Mouse (Mus musculus) CH12.LX (cell line): ENCODE measurements around the gene Diras2. TPM values are rescaled to one million over a fixed set of nuclear protein-coding genes. Genes with fewer than 3 reads are reported as not detected.

ENCODE experiments used
- DNase-seq: peaks from one replicate; pipeline ENCODE4 v3.0.0-alpha.2; 2013; ENCODE audit errors: extremely low read depth
- H3K27ac ChIP-seq: 2 replicates; pipeline ENCODE4 v1.5.1; 2012; ENCODE audit warnings: low read depth, mild to moderate bottlenecking, control low read depth, moderate library complexity; ENCODE audit not compliant: insufficient read depth
- H3K27me3 ChIP-seq: replicated peaks from 2 replicates; pipeline ENCODE3; 2012; ENCODE audit warnings: inconsistent platforms
- H3K36me3 ChIP-seq, 2 experiments: replicated peaks in 1 of 2; 2 replicates each; pipeline versions ENCODE3 to v1.6.1; 2012; ENCODE audit warnings: inconsistent platforms in 1 of 2, low read length in 1 of 2, mild to moderate bottlenecking in 1 of 2, mixed read lengths in 1 of 2, moderate library complexity in 1 of 2; ENCODE audit not compliant: control insufficient read depth in 1 of 2, insufficient read depth in 1 of 2
- H3K4me1 ChIP-seq, 2 experiments: 2 replicates each; pipeline ENCODE4 v1.6.1; 2012; ENCODE audit warnings: inconsistent platforms in 1 of 2, moderate library complexity in 1 of 2; ENCODE audit not compliant: insufficient read depth in 2 of 2, control insufficient read depth in 1 of 2
- H3K4me2 ChIP-seq: 2 replicates; pipeline ENCODE4 v1.6.1; 2012; ENCODE audit warnings: low read depth, mild to moderate bottlenecking, control low read depth; ENCODE audit not compliant: poor library complexity, insufficient read depth, severe bottlenecking
- H3K4me3 ChIP-seq, 3 experiments: fragments of 150-350 bp in 1 of 3; sonication (generic) in 1 of 3; replicated peaks in 1 of 3; 2 replicates each; pipeline versions ENCODE3 to v1.5.1; 2011 to 2012; ENCODE audit warnings: low read depth in 2 of 3, low read length in 2 of 3, mild to moderate bottlenecking in 2 of 3, moderate library complexity in 2 of 3, control low read depth in 1 of 3, improper control_type of control experiment in 1 of 3, inconsistent platforms in 1 of 3, mixed read lengths in 1 of 3; ENCODE audit not compliant: poor library complexity in 1 of 3
- H3K79me2 ChIP-seq: replicated peaks from 2 replicates; pipeline ENCODE4 v1.6.1; 2012; ENCODE audit warnings: mild to moderate bottlenecking, moderate library complexity; ENCODE audit not compliant: control insufficient read depth, poor library complexity, insufficient read depth, severe bottlenecking; ENCODE audit errors: extremely low read depth
- H3K9ac ChIP-seq: 2 replicates; pipeline ENCODE4 v1.6.1; 2012; ENCODE audit warnings: low read depth, mild to moderate bottlenecking, control low read depth, moderate library complexity; ENCODE audit not compliant: insufficient read depth
- H3K9me3 ChIP-seq: replicated peaks from 2 replicates; pipeline ENCODE3; 2012; ENCODE audit warnings: low read length, inconsistent platforms, mixed read lengths
- BHLHE40 ChIP-seq: IDR thresholded peaks from 2 replicates; pipeline ENCODE4 v1.6.1; 2011; ENCODE audit warnings: mild to moderate bottlenecking, low read depth, low read length, improper control_type of control experiment
- CHD2 ChIP-seq: IDR thresholded peaks from 2 replicates; pipeline ENCODE4 v1.6.1; 2011; ENCODE audit warnings: low read length, improper control_type of control experiment
- E2F4 ChIP-seq: IDR thresholded peaks from 2 replicates; pipeline ENCODE4 v1.6.1; 2011; ENCODE audit warnings: low read depth, low read length, improper control_type of control experiment; ENCODE audit not compliant: insufficient replicate concordance
- ELF1 ChIP-seq: IDR thresholded peaks from 2 replicates; pipeline ENCODE4 v1.6.1; 2014; ENCODE audit warnings: low read depth, mild to moderate bottlenecking, inconsistent platforms, low read length, improper control_type of control experiment
- EP300 ChIP-seq: IDR thresholded peaks from 2 replicates; pipeline ENCODE4 v1.6.1; 2011; ENCODE audit warnings: low read length, improper control_type of control experiment
- ETS1 ChIP-seq: conservative IDR thresholded peaks from 2 replicates; pipeline ENCODE4 v1.6.1; 2012; ENCODE audit warnings: low read depth, mild to moderate bottlenecking, inconsistent platforms, low read length, improper control_type of control experiment, moderate library complexity
- HCFC1 ChIP-seq: IDR thresholded peaks from 2 replicates; pipeline ENCODE4 v1.6.1; 2012; ENCODE audit warnings: low read depth, mild to moderate bottlenecking, inconsistent platforms, low read length, improper control_type of control experiment
- IRF4 ChIP-seq: IDR thresholded peaks from 2 replicates; pipeline ENCODE4 v1.6.1; 2014; ENCODE audit warnings: low read depth, mild to moderate bottlenecking, inconsistent platforms, low read length, improper control_type of control experiment
- JUND ChIP-seq: conservative IDR thresholded peaks from 2 replicates; pipeline ENCODE4 v1.6.1; 2011; ENCODE audit warnings: low read depth, low read length, improper control_type of control experiment
- KAT2A ChIP-seq: IDR thresholded peaks from 2 replicates; pipeline ENCODE4 v1.6.1; 2012; ENCODE audit warnings: low read length, improper control_type of control experiment, inconsistent platforms; ENCODE audit not compliant: insufficient replicate concordance
- MAFK ChIP-seq: IDR thresholded peaks from 2 replicates; pipeline ENCODE4 v1.6.1; 2011; ENCODE audit warnings: low read length, improper control_type of control experiment; ENCODE audit not compliant: insufficient replicate concordance
- MAZ ChIP-seq: IDR thresholded peaks from 2 replicates; pipeline ENCODE4 v1.6.1; 2012; ENCODE audit warnings: low read depth, mild to moderate bottlenecking, inconsistent platforms, low read length, improper control_type of control experiment, moderate library complexity
- MEF2A ChIP-seq: IDR thresholded peaks from 2 replicates; pipeline ENCODE4 v1.6.1; 2014; ENCODE audit warnings: low read depth, mild to moderate bottlenecking, inconsistent platforms, low read length, improper control_type of control experiment, borderline replicate concordance
- MXI1 ChIP-seq: IDR thresholded peaks from 2 replicates; pipeline ENCODE4 v1.6.1; 2011; ENCODE audit warnings: mild to moderate bottlenecking, low read depth, low read length, improper control_type of control experiment
- MYC ChIP-seq: IDR thresholded peaks from 2 replicates; pipeline ENCODE4 v1.6.1; 2011; ENCODE audit warnings: low read depth, mild to moderate bottlenecking, improper control_type of control experiment, low read length
- NELFE ChIP-seq: IDR thresholded peaks from 2 replicates; pipeline ENCODE4 v1.6.1; 2011; ENCODE audit warnings: low read depth, low read length, improper control_type of control experiment
- RCOR1 ChIP-seq: conservative IDR thresholded peaks from 2 replicates; pipeline ENCODE4 v1.6.1; 2012; ENCODE audit warnings: low read depth, mild to moderate bottlenecking, inconsistent platforms, low read length, improper control_type of control experiment
- SIN3A ChIP-seq: IDR thresholded peaks from 2 replicates; pipeline ENCODE4 v1.6.1; 2012; ENCODE audit warnings: low read length, improper control_type of control experiment, inconsistent platforms
- TCF12 ChIP-seq: IDR thresholded peaks from 2 replicates; pipeline ENCODE4 v1.6.1; 2014; ENCODE audit warnings: low read depth, mild to moderate bottlenecking, inconsistent platforms, low read length, improper control_type of control experiment
- USF1 ChIP-seq: IDR thresholded peaks from 2 replicates; pipeline ENCODE4 v1.6.1; 2014; ENCODE audit warnings: low read depth, mild to moderate bottlenecking, inconsistent platforms, low read length, improper control_type of control experiment
- ZKSCAN1 ChIP-seq: IDR thresholded peaks from 2 replicates; pipeline ENCODE4 v1.6.1; 2012; ENCODE audit warnings: low read depth, inconsistent platforms, low read length, improper control_type of control experiment, borderline replicate concordance
- dilution Hi-C: fragments of 300-500 bp; cut with MboI; formaldehyde crosslinking; loops from 2 replicates; pipeline ENCODE4 v1.14.3; 2020; ENCODE audit warnings: low sequenced_read_pairs; ENCODE audit not compliant: extremely low pct_unique_long_range_greater_than_20kb, extremely low pct_ligation_motif_present
- in situ Hi-C: fragments of 300-500 bp; cut with MboI; formaldehyde crosslinking; loops from 3 replicates; pipeline ENCODE4 v1.14.3; 2019; ENCODE audit warnings: low sequenced_read_pairs, low pct_ligation_motif_present, low pct_unique_long_range_greater_than_20kb, mixed read lengths
- polyA plus RNA-seq: library from polyadenylated mRNA; unstranded; fragments of >175 nt; gene quantifications from 2 replicates; pipeline ENCODE4 v1.2.1, GENCODE M21; 2012; ENCODE audit warnings: low read depth; ENCODE audit not compliant: insufficient read length
- total RNA-seq, 2 experiments: library from RNA; depleted of rRNA; stranded (reverse); fragments of 300-350 nt in 1 of 2; fragments of >200 nt in 1 of 2; gene quantifications; 2 replicates each; pipeline ENCODE4 v1.2.3; 2012 to 2014

Diras2 gene
- total and polyA plus RNA-seq, 3 experiments, result 2.8 to 8.5 (median 3.9) TPM

DNA sequence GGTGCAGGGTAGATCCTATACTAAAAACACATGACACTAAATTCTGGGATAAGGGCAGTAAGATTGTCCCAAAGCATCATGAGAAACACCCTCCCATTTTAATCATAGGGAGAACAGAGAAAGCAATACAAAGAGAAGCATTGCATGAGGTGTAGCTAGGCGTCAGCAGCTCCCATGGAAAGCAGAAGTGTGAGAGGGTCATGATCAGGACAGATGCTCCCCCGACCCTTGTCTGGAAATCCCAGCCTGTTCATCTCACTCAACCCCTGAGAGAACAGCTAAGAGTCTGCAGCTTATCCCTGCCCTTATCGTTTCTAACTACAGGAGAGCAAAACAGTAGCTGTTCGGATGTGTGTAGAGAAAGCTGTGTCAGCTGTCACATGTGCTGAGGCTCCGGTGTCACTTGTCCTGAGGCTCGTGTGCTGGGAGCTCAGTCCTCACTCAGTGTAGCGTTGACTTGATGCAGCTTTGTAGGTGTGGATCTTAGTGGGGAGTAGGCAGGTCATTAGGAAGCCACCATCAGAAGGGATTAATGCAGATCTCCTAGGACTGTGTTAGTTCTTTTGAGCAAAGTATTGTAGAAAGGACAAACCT lies 45.0 kb upstream of the Diras2 start:
- Histone ChIP-seq H3K4me1 (peaks cover 44 to 74% of the 10 kb centered on the region in 2 experiments), H3K36me3 (no peaks in the 10 kb centered on the region), H3K27me3 (no peaks in the 10 kb centered on the region), H3K79me2 (no peaks in the 10 kb centered on the region), H3K27ac (peak overlapping the region; percentile 20), H3K9me3 (peaks cover 7% of the 10 kb centered on the region), H3K4me3 (no peak overlapping the region), H3K4me2 (peak overlapping the region; percentile 9), H3K9ac (no peak overlapping the region)
- TF ChIP-seq JUND (no peak), KAT2A (no peak), MEF2A (peak; percentile 57), TCF12 (peak; percentile 51; the same call in 1 of the 2 replicates), ELF1 (0 out of 2 replicates have a peak, but pooled peaks have one; percentile 31), EP300 (peak; percentile 66), IRF4 (peak; percentile 56; the same call in 1 of the 2 replicates), E2F4 (no peak), CHD2 (0 out of 2 replicates have a peak, but pooled peaks have one; percentile 32), MXI1 (peak; percentile 77), MAFK (peak; percentile 56; the same call in 1 of the 2 replicates), MYC (0 out of 2 replicates have a peak, but pooled peaks have one; percentile 47), RCOR1 (0 out of 2 replicates have a peak, but pooled peaks have one; percentile 46), ETS1 (peak; percentile 60), MAZ (0 out of 2 replicates have a peak, but pooled peaks have one; percentile 21), HCFC1 (0 out of 2 replicates have a peak, but pooled peaks have one; percentile 20), USF1 (no peak), ZKSCAN1 (no peak), SIN3A (peak; percentile 60; the same call in 1 of the 2 replicates), BHLHE40 (peak; percentile 77), NELFE (no peak)
- in situ Hi-C loops, result no loop called here
- DNase-seq, result no peak
- dilution Hi-C loops, result no loop called here
